Mouse (Mus musculus) lung, postnatal 0 days (tissue): ENCODE measurements around the gene Dcaf6. TPM values are rescaled to one million over a fixed set of nuclear protein-coding genes. Genes with fewer than 3 reads are reported as not detected.

Experiments
- ATAC-seq: fragments of 200-750 bp; cut with Nextera tagmentation; 2 replicates; pipeline ENCODE4 v1.8.0; 2017; ENCODE audit warnings: moderate library complexity
- DNase-seq: peaks from one replicate; pipeline ENCODE4 v3.0.0-alpha.2; 2016; ENCODE audit warnings: low spot score
- H3K27ac ChIP-seq: fragments of 300-500 bp; sonication (generic); 2 replicates; pipeline ENCODE4 v1.5.1; 2014; ENCODE audit warnings: antibody characterized with exemption, mild to moderate bottlenecking, low read length, mixed read lengths
- H3K27me3 ChIP-seq: fragments of 300-500 bp; sonication (generic); replicated peaks from 2 replicates; pipeline ENCODE4 v1.6.1; 2014; ENCODE audit warnings: low read length, mixed read lengths; ENCODE audit not compliant: insufficient read depth
- H3K36me3 ChIP-seq: fragments of 300-500 bp; sonication (generic); 2 replicates; pipeline ENCODE4 v1.6.1; 2014; ENCODE audit warnings: low read length, mixed read lengths; ENCODE audit not compliant: insufficient read depth
- H3K4me1 ChIP-seq: fragments of 300-500 bp; sonication (generic); 2 replicates; pipeline ENCODE4 v1.6.1; 2014; ENCODE audit warnings: antibody characterized with exemption, low read depth, low read length, mixed read lengths; ENCODE audit not compliant: insufficient read depth
- H3K4me2 ChIP-seq: fragments of 300-500 bp; sonication (generic); replicated peaks from 2 replicates; pipeline ENCODE4 v1.6.1; 2014; ENCODE audit warnings: low read depth, mild to moderate bottlenecking, low read length, moderate library complexity, mixed read lengths
- H3K4me3 ChIP-seq: fragments of 300-500 bp; sonication (generic); 2 replicates; pipeline ENCODE4 v1.5.1; 2014; ENCODE audit warnings: low read depth, low read length
- H3K9ac ChIP-seq: fragments of 300-500 bp; sonication (generic); replicated peaks from 2 replicates; pipeline ENCODE4 v1.6.1; 2014; ENCODE audit warnings: low read depth, mild to moderate bottlenecking
- H3K9me3 ChIP-seq: fragments of 300-500 bp; sonication (generic); 2 replicates; pipeline ENCODE4 v1.6.1; 2016; ENCODE audit warnings: low read length, mixed read lengths
- CTCF ChIP-seq: IDR thresholded peaks from 2 replicates; pipeline ENCODE4 v1.5.1; 2016; ENCODE audit warnings: antibody characterized with exemption, mild to moderate bottlenecking
- EP300 ChIP-seq: IDR thresholded peaks from 2 replicates; pipeline ENCODE4 v1.6.1; 2016; ENCODE audit warnings: antibody characterized with exemption, mild to moderate bottlenecking, control low read depth
- WGBS: fragments of 180-500 bp; shearing (Covaris S2); extraction: QIAGEN DNeasy Blood & Tissue Kit; methylation state at CpG from one replicate; pipeline ENCODE4 v1.1.7; 2014; 5-methylcytosine and 5-hydroxymethylcytosine counted together
- polyA plus RNA-seq: library from polyadenylated mRNA; unstranded; fragments of >200 nt; fragmentation: Nextera tagmentation; extraction: Ambion mirVana; gene quantifications from 2 replicates; pipeline ENCODE4 v1.2.1, GENCODE M21; 2015

Gene Dcaf6
- polyA plus RNA-seq, 1 experiment from 2014 or later, result 22.3 TPM

- Histone ChIP-seq H3K36me3 (no peaks in the 10 kb centered on the region), H3K9ac (no peak overlapping the region), H3K27ac (no peak overlapping the region), H3K9me3 (no peaks in the 10 kb centered on the region), H3K4me2 (no peak overlapping the region), H3K27me3 (no peaks in the 10 kb centered on the region), H3K4me3 (no peak overlapping the region), H3K4me1 (no peaks in the 10 kb centered on the region)
- no peak for DNase-seq
- no peak for ATAC-seq
- no peak for TF ChIP-seq CTCF
- TF ChIP-seq EP300, result no peak
- 72% methylated on average over 3 of the region's 3 CpGs for WGBS
These were observed 19.5 kb downstream of the Dcaf6 start for GRCm38 (mm10) chr1:165440788-165441187.

- no peak for TF ChIP-seq CTCF
- no peak for TF ChIP-seq EP300
- Histone ChIP-seq H3K9me3 (no peaks in the 10 kb centered on the region), H3K4me3 (no peak overlapping the region), H3K4me2 (no peak overlapping the region), H3K4me1 (no peaks in the 10 kb centered on the region), H3K36me3 (no peaks in the 10 kb centered on the region), H3K27me3 (no peaks in the 10 kb centered on the region), H3K27ac (no peak overlapping the region), H3K9ac (no peak overlapping the region)
- ATAC-seq, result no peak
- WGBS, result 89% methylated on average over 1 of the region's 1 CpGs
- no peak for DNase-seq
These were observed 21.8 kb downstream of the Dcaf6 start for GRCm38 (mm10) chr1:165438289-165439021.

- 0 out of 2 replicates have a peak, but pooled peaks have one; percentile 30 for TF ChIP-seq EP300
- no peak for TF ChIP-seq CTCF
- no peaks in the 10 kb centered on the region for H3K9me3 ChIP-seq
- no peaks in the 10 kb centered on the region for H3K36me3 ChIP-seq
- no peak overlapping the region for H3K9ac ChIP-seq
- WGBS, result 66% methylated on average over 1 of the region's 1 CpGs
- no peak overlapping the region for H3K4me2 ChIP-seq
- H3K27me3 ChIP-seq, result no peaks in the 10 kb centered on the region
- ATAC-seq, result peak; percentile 82
- no peak overlapping the region for H3K27ac ChIP-seq
- DNase-seq, result peak; percentile 60
- no peak overlapping the region for H3K4me3 ChIP-seq
- H3K4me1 ChIP-seq, result no peaks in the 10 kb centered on the region
These were observed 27.4 kb downstream of the Dcaf6 start for GRCm38 (mm10) chr1:165432883-165433282.

- ATAC-seq (no peak), DNase-seq (no peak)
- no peaks in the 10 kb centered on the region for H3K9me3 ChIP-seq
- H3K27ac ChIP-seq, result no peak overlapping the region
- H3K36me3 ChIP-seq, result no peaks in the 10 kb centered on the region
- no peak overlapping the region for H3K4me3 ChIP-seq
- no peak for TF ChIP-seq EP300
- no peaks in the 10 kb centered on the region for H3K4me1 ChIP-seq
- no peaks in the 10 kb centered on the region for H3K27me3 ChIP-seq
- no peak overlapping the region for H3K9ac ChIP-seq
- no peak overlapping the region for H3K4me2 ChIP-seq
- WGBS, result 93% methylated on average over 2 of the region's 2 CpGs
These were observed 34.0 kb downstream of the Dcaf6 start for GRCm38 (mm10) chr1:165426254-165426653.

GRCm38 (mm10) chr1:165421357-165421915 lies 38.8 kb downstream of the Dcaf6 start:
- Histone ChIP-seq H3K9ac (no peak overlapping the region), H3K27me3 (no peaks in the 10 kb centered on the region), H3K4me3 (no peak overlapping the region), H3K36me3 (no peaks in the 10 kb centered on the region), H3K4me1 (no peaks in the 10 kb centered on the region), H3K27ac (no peak overlapping the region), H3K9me3 (no peaks in the 10 kb centered on the region), H3K4me2 (no peak overlapping the region)
- ATAC-seq (no peak), DNase-seq (no peak)
- TF ChIP-seq CTCF (no peak), EP300 (no peak)
- WGBS, result 78% methylated on average over 7 of the region's 7 CpGs

- H3K27me3 ChIP-seq, result no peaks in the 10 kb centered on the region
- H3K4me3 ChIP-seq, result no peak overlapping the region
- H3K27ac ChIP-seq, result no peak overlapping the region
- H3K4me2 ChIP-seq, result no peak overlapping the region
- no peak overlapping the region for H3K9ac ChIP-seq
- ATAC-seq, result no peak
- DNase-seq, result peak; percentile 8
- no peaks in the 10 kb centered on the region for H3K36me3 ChIP-seq
- WGBS, result 92% methylated on average over 2 of the region's 2 CpGs
- H3K9me3 ChIP-seq, result no peaks in the 10 kb centered on the region
- no peaks in the 10 kb centered on the region for H3K4me1 ChIP-seq
- TF ChIP-seq EP300, result no peak
- TF ChIP-seq CTCF, result 0 out of 2 replicates have a peak, but pooled peaks have one; percentile 7
These were observed 63.9 kb downstream of the Dcaf6 start for GRCm38 (mm10) chr1:165396401-165396805.
